Mouse (Mus musculus) kidney, adult 2 months (tissue): ENCODE results near the gene Lasp1. TPM values are rescaled to one million over a fixed set of nuclear protein-coding genes. Genes with fewer than 3 reads are reported as not detected.

ENCODE experiments used
- DNase-seq: peaks from one replicate; pipeline ENCODE4 v3.0.0; 2021
- H3K27ac ChIP-seq: fragments of 200-500 bp; 2 replicates; pipeline ENCODE4 v1.5.1; 2012; ENCODE audit warnings: low read depth, low read length, control low read depth, inconsistent platforms; ENCODE audit not compliant: insufficient read depth
- H3K27me3 ChIP-seq: fragments of 200-500 bp; replicated peaks from 2 replicates; pipeline ENCODE4 v1.6.1; 2012; ENCODE audit warnings: mild to moderate bottlenecking, moderate library complexity, low read length, inconsistent platforms; ENCODE audit not compliant: control insufficient read depth, insufficient read depth
- H3K36me3 ChIP-seq: fragments of 200-500 bp; 2 replicates; pipeline ENCODE4 v1.6.1; 2012; ENCODE audit warnings: mild to moderate bottlenecking, moderate library complexity, low read length, inconsistent platforms; ENCODE audit not compliant: control insufficient read depth, insufficient read depth
- H3K4me1 ChIP-seq: fragments of 200-500 bp; 2 replicates; pipeline ENCODE4 v1.6.1; 2011; ENCODE audit warnings: low read length; ENCODE audit not compliant: control insufficient read depth, insufficient read depth
- H3K4me3 ChIP-seq: fragments of 200-500 bp; 2 replicates; pipeline ENCODE4 v1.5.1; 2011; ENCODE audit warnings: mild to moderate bottlenecking, low read depth, low read length, control low read depth; ENCODE audit not compliant: insufficient read depth
- CTCF ChIP-seq: fragments of 200-500 bp; conservative IDR thresholded peaks from 2 replicates; pipeline ENCODE4 v1.5.1; 2011; ENCODE audit warnings: low read depth, mild to moderate bottlenecking, control low read depth, low read length, moderate library complexity, mixed read lengths; ENCODE audit not compliant: insufficient read depth, insufficient read length
- POLR2A ChIP-seq: fragments of 200-500 bp; IDR thresholded peaks from one replicate; pipeline ENCODE4 v1.6.1; 2011; ENCODE audit warnings: low read depth, low read length, control low read depth
- WGBS: fragments of 180-500 bp; shearing (Covaris S2); methylation state at CpG from one replicate; pipeline ENCODE4 v1.1.7; 2018; 5-methylcytosine and 5-hydroxymethylcytosine counted together
- polyA plus RNA-seq: library from polyadenylated mRNA; depleted of rRNA; stranded (reverse); fragments of >200 nt; gene quantifications from 2 replicates; pipeline ENCODE4 v1.2.3, GENCODE M21; 2012; rRNA removed

Lasp1 gene
- 106 and 110 TPM in 2 replicates for polyA plus RNA-seq

DNA sequence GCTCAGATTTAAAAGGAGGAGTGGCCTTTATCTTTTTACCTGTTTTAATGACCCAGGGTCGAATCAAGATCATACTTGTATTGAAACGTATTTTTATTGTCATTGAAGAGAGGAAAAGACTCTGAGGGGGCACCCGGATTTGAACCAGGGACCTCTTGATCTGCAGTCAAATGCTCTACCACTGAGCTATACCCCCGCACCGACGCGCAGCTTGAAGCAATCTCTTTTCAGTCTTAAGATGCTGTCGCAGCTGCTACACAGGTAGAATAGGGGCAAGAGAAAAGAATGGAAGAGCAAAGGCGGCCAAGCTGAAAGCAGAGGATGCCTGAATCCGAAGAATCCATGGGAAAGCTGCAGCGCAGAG, at the start of gene Lasp1:
Gene Lasp1, plus strand, starts transcription at position 219 of the 364 bp plus-strand sequence.
- peak; percentile 89 for DNase-seq
- peak within 1 kb of the TSS; percentile 90 for H3K4me3 ChIP-seq
- H3K4me1 ChIP-seq = peaks cover 17% of the 10 kb centered on the region
- no peaks in the 10 kb centered on the region for H3K27me3 ChIP-seq
- TF ChIP-seq CTCF = no peak
- TF ChIP-seq POLR2A = no peak
- peak within 1 kb of the TSS; percentile 96 for H3K27ac ChIP-seq
- no peaks in the 10 kb centered on the region for H3K36me3 ChIP-seq
- WGBS = 1% methylated on average over 11 of the region's 11 CpGs

DNA sequence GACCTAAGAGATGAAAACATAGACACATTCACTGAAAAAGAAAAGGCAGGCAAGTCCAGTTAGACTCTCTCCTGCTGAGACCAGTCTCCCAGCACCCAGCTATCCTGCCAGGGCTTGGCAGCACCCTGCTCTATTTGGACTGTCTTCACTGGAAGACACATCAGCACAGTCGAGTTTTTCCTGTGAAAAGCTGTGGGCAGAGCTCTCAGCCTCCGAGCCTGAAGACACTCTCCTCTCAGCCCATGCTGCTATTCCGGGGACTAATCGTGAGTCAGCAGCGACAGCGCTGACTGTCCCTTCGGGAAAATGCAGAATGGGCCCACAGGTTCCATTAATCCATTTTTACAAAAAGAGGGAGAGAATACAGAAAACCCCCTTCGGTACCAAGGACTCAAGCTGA, 45.5 kb upstream of the Lasp1 start:
- H3K4me1 ChIP-seq = no peaks in the 10 kb centered on the region
- peaks cover 4% of the 10 kb centered on the region for H3K36me3 ChIP-seq
- 92% methylated on average over 8 of the region's 8 CpGs for WGBS
- TF ChIP-seq POLR2A (no peak), CTCF (no peak)
- DNase-seq = no peak
- H3K27ac ChIP-seq = no peak overlapping the region
- no peak overlapping the region for H3K4me3 ChIP-seq
- H3K27me3 ChIP-seq = no peaks in the 10 kb centered on the region

DNA sequence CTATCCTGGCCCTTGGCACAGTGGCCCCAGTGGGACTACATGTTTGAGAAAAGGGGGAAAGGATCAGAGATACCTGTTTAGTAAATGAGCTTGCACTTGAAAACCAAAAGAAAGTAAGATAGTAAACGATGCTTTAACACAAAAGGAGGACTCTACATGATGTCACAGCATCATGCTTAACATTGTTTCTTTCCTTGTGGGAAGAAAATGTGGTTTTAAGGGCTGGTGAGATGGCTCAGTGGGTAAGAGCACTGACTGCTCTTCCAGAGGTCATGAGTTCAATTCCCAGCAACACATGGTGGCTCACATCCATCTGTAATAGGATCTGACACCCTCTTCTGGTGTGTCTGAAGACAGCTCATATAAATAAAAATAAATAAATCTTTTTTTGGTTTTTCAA, 40.7 kb upstream of the Lasp1 start:
- Histone ChIP-seq H3K4me1 (no peaks in the 10 kb centered on the region), H3K27me3 (no peaks in the 10 kb centered on the region), H3K4me3 (no peak overlapping the region), H3K36me3 (peaks cover 2% of the 10 kb centered on the region; the same call in 1 of the 2 replicates), H3K27ac (no peak overlapping the region)
- 94% methylated on average over 1 of the region's 1 CpGs for WGBS
- DNase-seq = no peak
- TF ChIP-seq POLR2A = no peak
- TF ChIP-seq CTCF = no peak

- H3K4me3 ChIP-seq = no peak overlapping the region
- no peaks in the 10 kb centered on the region for H3K27me3 ChIP-seq
- H3K27ac ChIP-seq = no peak overlapping the region
- peaks cover under 1% of the 10 kb centered on the region; the same call in 1 of the 2 replicates for H3K36me3 ChIP-seq
- DNase-seq = no peak
- no peak for TF ChIP-seq POLR2A
- no peak for TF ChIP-seq CTCF
- 77% methylated on average over 6 of the region's 6 CpGs for WGBS
- H3K4me1 ChIP-seq = no peaks in the 10 kb centered on the region
These were observed 39.9 kb upstream of the Lasp1 start for GRCm38 (mm10) chr11:97758942-97759341.

DNA sequence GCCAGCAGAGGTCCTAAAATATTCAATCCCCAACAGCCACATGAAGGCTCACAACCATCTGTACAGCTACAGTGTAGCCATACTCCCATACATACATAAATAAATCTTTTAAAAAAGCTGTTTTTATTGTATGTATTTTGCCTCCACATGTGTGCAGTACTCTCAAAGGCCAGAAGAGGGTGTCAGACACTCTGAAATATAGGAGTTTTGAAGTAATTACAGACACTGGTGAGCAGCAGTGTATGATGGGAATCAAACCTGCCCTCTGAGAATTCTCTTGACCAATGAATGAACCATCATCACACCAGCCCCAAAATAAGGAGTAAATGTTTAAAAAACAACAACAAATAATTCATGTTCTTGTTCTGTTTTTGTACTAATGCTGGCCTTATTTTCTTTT, 37.2 kb upstream of the Lasp1 start:
- no peak for DNase-seq
- Histone ChIP-seq H3K27me3 (no peaks in the 10 kb centered on the region), H3K27ac (no peak overlapping the region), H3K4me3 (no peak overlapping the region), H3K36me3 (no peaks in the 10 kb centered on the region; the same call in 1 of the 2 replicates), H3K4me1 (no peaks in the 10 kb centered on the region)
- TF ChIP-seq CTCF (no peak), POLR2A (no peak)

DNA sequence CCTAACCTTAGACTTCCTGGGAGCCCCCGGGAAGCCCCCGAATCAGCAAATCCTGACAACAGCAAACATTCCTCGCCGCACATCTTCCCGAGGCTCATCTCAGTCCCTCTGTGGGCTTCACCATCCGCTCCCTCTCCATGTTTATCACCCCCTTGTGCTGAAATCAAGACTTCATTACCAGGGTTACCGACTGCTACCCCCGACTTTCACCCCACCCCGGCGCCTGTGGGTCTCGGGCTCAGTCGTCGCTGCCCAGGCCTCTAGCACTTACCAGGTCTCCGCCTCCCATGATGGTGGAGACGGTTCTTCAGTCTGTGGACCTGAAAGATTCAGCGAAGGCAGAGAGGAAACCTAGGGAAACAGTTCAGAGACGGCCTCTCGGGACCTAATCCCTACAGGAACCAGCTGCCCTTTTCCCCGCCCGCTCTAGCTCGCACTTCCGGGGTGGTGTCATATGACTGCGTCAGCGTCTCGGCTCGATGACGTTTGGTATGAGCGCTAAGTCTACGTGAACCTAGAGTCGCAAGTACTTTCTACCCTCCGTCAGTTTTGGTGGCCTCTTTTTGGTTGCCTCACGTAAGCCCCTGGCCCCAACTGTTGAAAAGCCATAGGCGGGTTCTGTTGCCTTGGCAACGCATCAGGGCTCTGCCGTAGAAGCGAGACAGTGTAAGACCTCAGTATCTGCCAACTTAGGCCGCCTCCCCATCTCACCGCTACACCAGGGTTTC, 32.5 kb upstream of the Lasp1 start, which contains the start of gene Cwc25:
Gene Cwc25, minus strand, starts transcription at position 403 of the 728 bp plus-strand sequence.
- peak; percentile 73 for TF ChIP-seq POLR2A
- no peak for TF ChIP-seq CTCF
- DNase-seq = peak; percentile 97
- peak within 1 kb of the TSS; percentile 85 for H3K27ac ChIP-seq
- H3K36me3 ChIP-seq = no peaks in the 10 kb centered on the region; the same call in 1 of the 2 replicates
- H3K4me1 ChIP-seq = no peaks in the 10 kb centered on the region
- H3K27me3 ChIP-seq = no peaks in the 10 kb centered on the region
- WGBS = under 1% methylated on average over 38 of the region's 38 CpGs
- peak within 1 kb of the TSS; percentile 97 for H3K4me3 ChIP-seq

DNA sequence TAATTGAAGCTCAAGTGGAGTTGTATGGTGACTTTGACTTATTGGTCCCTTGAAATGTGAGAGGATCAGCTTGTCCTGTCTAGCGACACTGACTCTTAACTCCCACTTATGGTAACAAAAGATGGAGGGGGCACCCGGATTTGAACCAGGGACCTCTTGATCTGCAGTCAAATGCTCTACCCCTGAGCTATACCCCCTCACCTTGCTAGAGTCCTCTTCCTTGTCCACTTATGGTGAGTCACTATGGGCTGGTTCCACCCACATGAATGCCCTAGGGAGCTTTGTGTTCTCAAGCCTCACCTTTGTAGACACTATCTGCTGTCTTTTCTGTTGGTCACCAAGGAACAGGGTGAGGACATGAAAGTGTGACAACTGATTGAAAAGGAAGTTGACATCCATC, 29.1 kb upstream of the Lasp1 start:
- TF ChIP-seq POLR2A (no peak), CTCF (no peak)
- H3K36me3 ChIP-seq = no peaks in the 10 kb centered on the region
- WGBS = 10% methylated on average over 2 of the region's 2 CpGs
- no peaks in the 10 kb centered on the region for H3K27me3 ChIP-seq
- no peak overlapping the region for H3K4me3 ChIP-seq
- no peak overlapping the region for H3K27ac ChIP-seq
- H3K4me1 ChIP-seq = no peaks in the 10 kb centered on the region
- no peak for DNase-seq

- DNase-seq = no peak
- whole genome bisulfite sequencing = 79% methylated on average over 14 of the region's 14 CpGs
- no peak overlapping the region for H3K4me3 ChIP-seq
- no peaks in the 10 kb centered on the region for H3K27me3 ChIP-seq
- H3K36me3 ChIP-seq = peaks cover 2% of the 10 kb centered on the region; the same call in 1 of the 2 replicates
- no peak overlapping the region for H3K27ac ChIP-seq
- TF ChIP-seq CTCF (no peak), POLR2A (no peak)
- H3K4me1 ChIP-seq = no peaks in the 10 kb centered on the region
These were observed 27.4 kb upstream of the Lasp1 start for GRCm38 (mm10) chr11:97771410-97771809.
